Mouse (Mus musculus): ENCODE results near the gene Olfr263.

Olfr263 gene

GRCm38 (mm10) chr13:21169657-21170430 lies 40.4 kb downstream of the Olfr263 start:
- peak; percentile 84 for DNase-seq (ENCODE audit: extremely low spot score, low spot score)

GRCm38 (mm10) chr13:21170431-21171155 lies 41.2 kb downstream of the Olfr263 start:
- DNase-seq (ENCODE audit: extremely low spot score, low spot score): no peak

DNA sequence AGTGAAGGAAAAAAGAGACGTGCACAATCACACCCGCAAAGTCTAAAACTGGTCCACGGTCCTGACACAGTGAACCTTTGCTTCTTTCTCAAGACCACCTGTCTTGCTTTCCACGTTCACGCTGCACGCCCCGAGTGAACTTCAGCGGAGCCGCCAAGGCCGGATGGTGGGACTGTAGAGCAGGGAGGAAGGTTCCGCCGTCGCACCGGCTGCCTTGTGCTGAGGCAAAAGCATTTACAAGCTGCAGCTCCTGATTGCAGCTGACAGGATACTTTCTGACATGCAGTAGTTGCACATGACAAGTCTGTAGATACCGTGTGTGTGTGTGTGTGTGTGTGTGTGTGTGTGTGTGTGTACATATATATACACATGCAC lies 41.7 kb downstream of the Olfr263 start:
- peak; percentile 39 for DNase-seq (ENCODE audit: extremely low spot score, low spot score)

DNA sequence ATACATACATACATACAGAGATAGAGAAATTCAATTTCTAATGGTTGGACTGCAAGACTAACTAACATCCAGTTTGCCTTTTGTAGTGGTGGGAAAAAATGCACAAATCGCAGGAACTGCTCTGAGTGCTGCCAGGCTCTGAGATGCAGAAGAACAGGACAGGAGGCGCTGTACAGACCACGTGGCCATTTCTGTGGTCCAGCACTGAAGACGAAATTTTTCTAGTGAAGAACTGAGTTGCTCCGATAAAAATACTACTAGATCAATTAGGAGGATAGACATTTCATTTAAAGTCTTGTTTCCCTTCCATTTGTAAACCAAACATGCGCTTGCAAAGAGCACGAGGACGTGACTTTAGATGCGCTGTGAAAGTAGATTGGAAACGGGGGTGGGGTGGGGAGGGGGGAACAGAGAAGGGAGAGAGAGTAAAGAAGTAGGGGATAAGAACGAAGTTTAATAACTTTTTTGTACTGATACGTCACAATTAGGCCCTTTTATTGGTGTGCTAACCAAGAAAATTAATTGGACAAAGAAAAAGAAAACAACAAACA lies 42.2 kb downstream of the Olfr263 start:
- peak; percentile 51 for DNase-seq (ENCODE audit: extremely low spot score, low spot score)

GRCm38 (mm10) chr13:21172241-21173027 lies 43.0 kb downstream of the Olfr263 start:
- peak; percentile 85 for DNase-seq (ENCODE audit: extremely low spot score, low spot score)

GRCm38 (mm10) chr13:21173072-21173471 lies 43.6 kb downstream of the Olfr263 start:
- DNase-seq (ENCODE audit: extremely low spot score, low spot score): peak; percentile 80

- no peak for DNase-seq (ENCODE audit: extremely low spot score, low spot score)
These were observed 47.3 kb downstream of the Olfr263 start for GRCm38 (mm10) chr13:21176733-21177132.

DNA sequence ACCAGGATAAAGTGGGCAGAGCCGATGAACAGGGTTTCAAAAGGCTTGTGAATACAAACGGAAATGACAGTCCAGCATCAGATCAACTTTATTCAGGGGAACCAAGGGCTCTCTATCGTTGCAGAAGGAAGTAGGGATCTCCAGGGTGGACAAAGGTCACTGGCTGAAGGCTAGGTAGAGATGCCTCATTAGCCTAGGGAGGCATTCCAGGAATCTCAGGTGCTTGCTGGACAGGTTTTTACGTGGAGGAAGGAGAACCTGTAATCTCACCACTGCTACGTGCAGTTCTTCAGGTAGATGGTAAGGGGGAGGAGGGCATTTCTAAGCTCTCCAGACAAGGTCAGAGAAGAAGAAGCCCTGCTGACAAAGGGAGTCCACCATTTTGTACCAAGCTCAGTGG lies 48.2 kb downstream of the Olfr263 start:
- no peak for DNase-seq (ENCODE audit: extremely low spot score, low spot score)

GRCm38 (mm10) chr13:21178364-21178763 lies 48.9 kb downstream of the Olfr263 start:
- no peak for DNase-seq (ENCODE audit: extremely low spot score, low spot score)

DNA sequence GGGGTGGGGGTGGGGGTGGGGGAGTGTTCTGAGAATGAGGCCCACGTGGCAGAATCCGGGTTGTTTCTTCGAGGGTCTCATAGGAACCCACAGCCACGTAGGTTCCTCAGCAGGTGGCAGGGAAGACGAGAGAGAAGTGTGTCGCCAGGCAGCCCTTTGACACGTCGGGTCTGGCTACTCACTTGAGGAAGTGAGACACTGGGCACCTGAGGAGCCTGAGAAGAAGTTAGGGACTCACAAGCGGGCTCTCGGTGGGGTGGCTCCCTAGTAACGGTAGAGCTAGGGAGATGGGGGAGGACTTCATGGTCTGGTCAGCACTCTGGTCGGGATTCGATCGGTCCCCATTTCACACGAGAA lies 49.9 kb downstream of the Olfr263 start, which contains the start of gene Trim27:
TSS of gene Trim27 (plus strand) at position 79 of the 357 bp plus-strand sequence.
- DNase-seq (ENCODE audit: extremely low spot score, low spot score): no peak

DNA sequence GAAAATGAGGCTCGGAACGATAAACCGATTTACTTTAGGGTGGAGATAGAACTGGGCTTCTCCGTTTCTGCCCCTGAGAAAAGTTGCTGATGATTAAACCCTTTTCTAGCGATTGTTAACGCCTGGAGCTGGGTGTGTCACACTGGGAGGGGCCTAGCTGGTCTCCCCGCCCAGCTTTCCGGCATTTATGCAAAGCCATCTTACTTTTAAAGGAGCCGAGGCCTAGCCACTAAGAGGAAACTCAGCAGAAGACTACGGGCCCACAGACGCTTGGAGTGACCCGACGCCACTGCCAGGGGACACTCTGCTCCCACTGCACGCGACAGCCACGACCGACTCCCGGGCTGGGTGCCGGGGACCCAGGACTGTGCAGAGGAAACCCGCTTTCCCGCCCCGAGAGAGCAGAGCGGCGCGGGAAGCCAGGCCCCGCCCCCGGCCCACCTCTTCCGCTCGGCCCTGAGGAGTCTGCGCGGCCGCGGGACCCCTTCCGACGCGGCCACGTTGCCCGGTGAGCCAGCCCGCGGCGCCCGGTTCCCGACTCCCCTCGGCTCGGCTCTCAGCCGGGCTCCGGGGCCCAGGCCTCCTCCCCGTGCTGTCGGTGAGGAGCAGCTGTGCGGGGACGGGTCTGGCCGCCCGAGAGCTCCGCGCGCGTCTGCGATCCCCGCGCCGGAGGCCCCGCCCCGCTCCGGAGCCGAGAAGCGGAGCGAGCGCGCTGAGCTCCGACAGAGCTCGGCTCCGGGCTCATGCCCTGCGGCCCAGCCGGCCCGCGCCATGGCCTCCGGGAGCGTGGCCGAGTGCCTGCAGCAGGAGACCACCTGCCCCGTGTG lies 50.5 kb downstream of the Olfr263 start:
- peak; percentile 92 for DNase-seq (ENCODE audit: extremely low spot score, low spot score)

GRCm38 (mm10) chr13:21180551-21181530 lies 51.4 kb downstream of the Olfr263 start:
- peak; percentile 80 for DNase-seq (ENCODE audit: extremely low spot score, low spot score)

DNA sequence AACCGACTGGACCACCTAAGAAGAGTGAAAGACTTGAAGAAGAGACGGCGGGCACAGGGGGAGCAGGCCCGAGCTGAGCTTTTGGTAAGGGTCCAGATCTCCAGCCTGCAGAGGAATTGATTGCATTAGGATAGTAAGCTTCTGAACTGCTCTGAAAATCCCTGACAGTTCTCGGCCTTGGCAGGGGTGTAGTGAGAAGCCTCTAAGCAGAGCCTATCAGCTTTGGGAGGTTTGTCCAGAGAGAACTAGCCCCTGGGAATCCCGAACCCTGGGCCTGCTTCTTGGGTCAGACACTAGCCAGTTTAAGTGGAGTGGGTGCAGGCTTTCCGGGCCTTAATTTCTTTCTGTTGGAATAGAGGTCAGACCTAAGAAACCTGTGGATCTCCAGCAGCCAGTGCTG lies 52.6 kb downstream of the Olfr263 start:
- DNase-seq (ENCODE audit: extremely low spot score, low spot score): no peak

GRCm38 (mm10) chr13:21183066-21183465 lies 53.6 kb downstream of the Olfr263 start:
- no peak for DNase-seq (ENCODE audit: extremely low spot score, low spot score)

GRCm38 (mm10) chr13:21183661-21184060 lies 54.2 kb downstream of the Olfr263 start:
- no peak for DNase-seq (ENCODE audit: extremely low spot score, low spot score)

- DNase-seq (ENCODE audit: extremely low spot score, low spot score): no peak
These were observed 56.1 kb downstream of the Olfr263 start for GRCm38 (mm10) chr13:21185521-21185920.
